Mouse (Mus musculus): ENCODE measurements around the gene Slain1.

DNA sequence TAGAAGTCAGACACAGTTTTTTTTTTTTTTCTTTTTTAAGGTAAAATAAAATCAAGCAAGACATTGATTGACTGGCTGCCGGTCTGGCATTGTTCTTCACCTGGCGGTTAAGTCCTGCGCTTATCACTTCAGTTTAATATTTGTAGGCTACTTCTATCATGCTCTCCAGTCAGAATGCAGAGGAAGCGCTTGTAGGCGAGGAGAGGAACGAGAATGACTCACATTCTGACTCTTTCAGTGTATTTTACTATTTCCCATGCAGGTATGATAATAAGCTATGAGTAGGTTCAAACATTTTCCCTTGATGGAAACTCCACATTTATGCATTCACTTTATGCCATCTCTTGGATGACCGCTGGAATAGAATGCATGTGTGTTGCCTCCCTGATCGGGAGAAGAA is 17.0 kb downstream of the Slain1 start:
- no peak for TF ChIP-seq CTCF (IDR thresholded peaks at IDR 0.05; ENCODE audit: control insufficient read depth, insufficient read depth, insufficient read length)
- TF ChIP-seq MYOD1 (IDR thresholded peaks at IDR 0.05; ENCODE audit: control insufficient read depth, insufficient read length, low read depth), result no peak
- TF ChIP-seq CEBPB (IDR thresholded peaks at IDR 0.05; ENCODE audit: low read depth), result no peak
- no peak for TF ChIP-seq USF1 (IDR thresholded peaks at IDR 0.05; ENCODE audit: low read depth)
- no peak for TF ChIP-seq MAX (IDR thresholded peaks at IDR 0.05)
- no peak for TF ChIP-seq MYOG (IDR thresholded peaks at IDR 0.05; ENCODE audit: control insufficient read depth, extremely low read depth, insufficient read length)
- TF ChIP-seq FOSL1 (IDR thresholded peaks at IDR 0.05; ENCODE audit: insufficient read depth, low read length, poor library complexity, severe bottlenecking), result no peak

Measured in C2C12 (cell line).